Mouse (Mus musculus) activated CD4-positive, CD25-positive, alpha-beta regulatory T cell, adult 9 weeks (primary cell): ENCODE results near the gene Nsf. TPM values are rescaled to one million over a fixed set of nuclear protein-coding genes. Genes with fewer than 3 reads are reported as not detected.

Experiments
- polyA plus RNA-seq: library from polyadenylated mRNA; unstranded; fragments of 100-300 nt; shearing (Covaris generic); gene quantifications from one replicate; pipeline ENCODE4 v1.2.1, GENCODE M21; 2017

Gene Nsf
- polyA plus RNA-seq: 88.0 TPM

GRCm38 (mm10) chr11:103953896-103954292 lies at the start of gene Nsf:
Gene Nsf (minus strand): TSS chr11:103954056.

GRCm38 (mm10) chr11:103773387-103774227 lies 180.2 kb downstream of the Nsf start, which contains the start of gene Wnt3:
Gene Wnt3 (plus strand): TSS chr11:103774150.

Other genes with a start within 250 kb of the Nsf start
- gene Wnt9b, start 204.2 kb downstream of the Nsf start, polyA plus RNA-seq: not detected
- gene Wnt3, start 179.9 kb downstream of the Nsf start, polyA plus RNA-seq: 5.2 TPM
- 15.2 TPM for gene Arf2, start 12.7 kb upstream of the Nsf start, polyA plus RNA-seq
- gene Crhr1, start 178.8 kb upstream of the Nsf start, polyA plus RNA-seq: not detected
- not detected for gene Sppl2c, start 232.3 kb upstream of the Nsf start, polyA plus RNA-seq